Mouse (Mus musculus) embryonic facial prominence, embryonic 15.5 days (tissue): ENCODE results near the gene Rplp0. TPM values are rescaled to one million over a fixed set of nuclear protein-coding genes. Genes with fewer than 3 reads are reported as not detected.
A peak's percentile ranks its signal among the peaks of the same experiment; 100 is the strongest.
"Not testable (repeated sequence)": the region's sequence is repeated elsewhere in the genome, so short reads cannot be mapped to it uniquely, and the experiment has no call there.

Experiments
- ATAC-seq: fragments of 200-750 bp; cut with Nextera tagmentation; 2 replicates; pipeline ENCODE4 v1.8.0; 2017; ENCODE audit warnings: low read depth, moderate TSS enrichment; ENCODE audit not compliant: insufficient number of reproducible peaks, low FRiP score, low TSS enrichment
- H3K27ac ChIP-seq: fragments of 300-500 bp; sonication (generic); replicated peaks from 2 replicates; pipeline ENCODE4 v1.5.1; 2015; ENCODE audit warnings: mild to moderate bottlenecking, inconsistent platforms
- H3K27me3 ChIP-seq: fragments of 300-500 bp; sonication (generic); 2 replicates; pipeline ENCODE4 v1.6.1; 2015; ENCODE audit warnings: inconsistent platforms
- H3K36me3 ChIP-seq: fragments of 300-500 bp; sonication (generic); 2 replicates; pipeline ENCODE4 v1.6.1; 2015; ENCODE audit warnings: mild to moderate bottlenecking, inconsistent platforms
- H3K4me1 ChIP-seq: fragments of 300-500 bp; sonication (generic); 2 replicates; pipeline ENCODE4 v1.6.1; 2015; ENCODE audit warnings: inconsistent platforms
- H3K4me2 ChIP-seq: fragments of 300-500 bp; sonication (generic); replicated peaks from 2 replicates; pipeline ENCODE4 v1.6.1; 2015; ENCODE audit warnings: mild to moderate bottlenecking, inconsistent platforms
- H3K4me3 ChIP-seq: fragments of 300-500 bp; sonication (generic); replicated peaks from 2 replicates; pipeline ENCODE4 v1.5.1; 2015; ENCODE audit warnings: mild to moderate bottlenecking, inconsistent platforms
- H3K9ac ChIP-seq: fragments of 300-500 bp; sonication (generic); 2 replicates; pipeline ENCODE4 v1.6.1; 2015; ENCODE audit warnings: inconsistent platforms
- H3K9me3 ChIP-seq: fragments of 300-500 bp; sonication (generic); replicated peaks from 2 replicates; pipeline ENCODE4 v1.6.1; 2016; ENCODE audit warnings: inconsistent platforms
- WGBS: fragments of 180-500 bp; shearing (Covaris S2); methylation state at CpG from one replicate; pipeline ENCODE4 v1.1.7; 2015; 5-methylcytosine and 5-hydroxymethylcytosine counted together
- polyA plus RNA-seq: library from polyadenylated mRNA; unstranded; fragments of >200 nt; fragmentation: Nextera tagmentation; extraction: Ambion mirVana; gene quantifications from 2 replicates; pipeline ENCODE4 v1.2.1, GENCODE M21; 2015

The Rplp0 gene
- polyA plus RNA-seq, 1 experiment from 2014 or later: 1,780 TPM

DNA sequence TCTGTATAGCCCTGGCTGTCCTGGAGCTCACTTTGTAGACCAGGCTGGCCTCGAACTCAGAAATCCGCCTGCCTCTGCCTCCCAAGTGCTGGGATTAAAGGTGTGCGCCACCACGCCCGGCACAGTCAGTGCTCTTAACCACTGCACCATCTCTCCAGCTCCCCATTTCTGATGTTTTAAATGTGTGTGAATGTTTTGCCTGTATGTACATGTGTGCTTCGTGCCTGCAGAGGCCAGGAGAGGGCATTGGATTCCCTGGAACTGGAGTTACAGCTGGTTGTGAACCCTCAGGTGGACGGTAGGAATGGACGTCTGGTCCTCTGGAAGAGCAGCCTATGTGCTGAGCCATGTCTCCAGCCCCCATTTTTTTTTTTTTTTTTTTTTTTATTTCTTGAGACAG lies 41.1 kb upstream of the Rplp0 start:
- H3K36me3 ChIP-seq, H3K4me3 ChIP-seq, ATAC-seq, H3K9ac ChIP-seq, H3K4me2 ChIP-seq, H3K27ac ChIP-seq, H3K27me3 ChIP-seq, H3K9me3 ChIP-seq: not testable (repeated sequence)
- H3K4me1 ChIP-seq: peaks cover 66% of the 10 kb centered on the region
- WGBS: 95% methylated on average over 8 of the region's 8 CpGs

DNA sequence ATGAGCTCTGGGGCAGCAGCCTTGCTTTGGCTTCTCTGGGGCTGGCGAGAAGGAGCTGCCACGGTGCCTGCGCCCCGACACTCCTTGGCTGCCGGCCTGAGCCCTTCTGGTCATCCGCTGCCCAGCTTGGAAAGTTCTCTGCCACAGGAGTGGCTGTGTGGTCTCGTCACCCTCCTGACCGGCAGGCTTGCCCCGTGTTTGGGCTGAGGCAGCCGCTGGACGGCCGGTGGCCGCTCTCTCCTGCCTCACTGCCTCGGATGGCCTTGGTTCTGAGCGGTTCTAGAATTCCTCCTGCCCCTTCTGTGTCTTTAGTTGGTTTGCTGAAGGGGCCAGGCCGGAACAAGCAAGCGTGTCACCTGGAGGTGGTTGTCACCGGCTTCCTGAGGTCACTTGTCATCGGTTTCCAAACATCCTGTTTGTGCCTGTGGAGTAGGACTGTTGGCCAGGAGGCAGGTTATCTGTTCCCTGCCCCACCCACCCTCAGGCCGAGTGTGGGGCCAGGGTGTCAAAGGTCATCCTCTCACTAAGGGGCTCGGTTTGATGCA lies 38.9 kb upstream of the Rplp0 start:
- H3K4me1 ChIP-seq: peaks cover 65% of the 10 kb centered on the region

DNA sequence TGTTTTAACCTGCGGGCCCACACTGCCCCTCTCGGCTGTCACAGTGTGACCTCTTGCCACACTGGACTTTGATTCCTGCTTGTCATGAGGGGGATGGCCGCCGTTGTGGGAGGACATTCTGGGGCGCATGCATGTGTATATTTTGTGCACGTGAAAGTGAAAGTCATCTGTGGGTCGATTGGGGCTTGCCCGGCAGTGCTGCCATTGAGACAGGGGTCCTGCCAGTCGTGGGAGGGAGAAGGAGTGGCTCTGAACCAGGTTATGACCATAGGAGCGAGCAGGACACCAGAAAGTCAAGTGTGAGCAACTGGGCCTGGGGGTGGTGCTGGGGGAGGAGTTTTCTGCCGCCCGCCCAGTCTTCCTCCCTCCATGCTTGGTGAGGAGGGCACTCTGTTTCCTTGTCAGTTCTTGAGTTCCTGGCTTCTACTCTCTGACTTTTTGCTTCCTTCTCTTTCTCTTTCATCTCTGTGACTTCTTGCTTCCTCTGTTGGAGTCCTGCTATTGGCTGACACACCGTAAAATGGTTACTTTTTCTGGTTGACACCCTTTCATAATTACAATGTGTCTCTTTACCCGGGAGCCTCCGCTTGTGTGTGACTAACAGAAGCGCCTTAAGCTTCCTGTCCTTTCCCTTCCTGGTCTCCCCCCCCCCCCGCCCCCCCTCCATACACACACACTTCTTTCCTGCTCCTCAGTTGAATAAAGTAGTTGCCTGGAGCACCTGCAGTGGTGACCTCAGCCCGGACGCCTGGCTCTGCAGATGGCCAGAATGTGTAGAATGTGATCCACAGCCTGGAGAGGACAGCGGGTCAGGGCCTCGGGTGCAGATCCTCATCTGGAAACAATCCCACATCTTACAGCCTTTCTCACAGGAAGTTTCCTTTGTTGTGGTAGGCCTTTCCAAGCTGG lies 37.5 kb upstream of the Rplp0 start:
- Histone ChIP-seq H3K4me2 (0 out of 2 replicates have a peak overlapping the region, but pooled peaks have one; percentile 4), H3K4me1 (peaks cover 71% of the 10 kb centered on the region), H3K4me3 (no peak overlapping the region), H3K9ac (no peak overlapping the region), H3K9me3 (no peaks in the 10 kb centered on the region), H3K27ac (peak overlapping the region; percentile 76), H3K36me3 (no peaks in the 10 kb centered on the region), H3K27me3 (no peaks in the 10 kb centered on the region)
- 46% methylated on average over 21 of the region's 21 CpGs for WGBS
- ATAC-seq: no peak

More for the DNA sequence above, 38.9 kb upstream of the Rplp0 start:
- no peaks in the 10 kb centered on the region for H3K27me3 ChIP-seq
- H3K36me3 ChIP-seq: no peaks in the 10 kb centered on the region
- no peak overlapping the region for H3K4me3 ChIP-seq
- no peak overlapping the region for H3K4me2 ChIP-seq
- peak overlapping the region; percentile 25; the same call in 1 of the 2 replicates for H3K27ac ChIP-seq
- ATAC-seq: no peak
- H3K9me3 ChIP-seq: no peaks in the 10 kb centered on the region
- H3K9ac ChIP-seq: no peak overlapping the region
- WGBS: 51% methylated on average over 21 of the region's 21 CpGs

- no peaks in the 10 kb centered on the region for H3K9me3 ChIP-seq
- no peaks in the 10 kb centered on the region for H3K36me3 ChIP-seq
- H3K27me3 ChIP-seq: no peaks in the 10 kb centered on the region
- H3K4me3 ChIP-seq: no peak overlapping the region
- 67% methylated on average over 4 of the region's 4 CpGs for WGBS
- H3K4me1 ChIP-seq: peaks cover 68% of the 10 kb centered on the region
- ATAC-seq: no peak
- peak overlapping the region; percentile 76; the same call in 1 of the 2 replicates for H3K27ac ChIP-seq
- no peak overlapping the region for H3K9ac ChIP-seq
- H3K4me2 ChIP-seq: no peak overlapping the region
Observed at GRCm38 (mm10) chr5:115522531-115522930, 36.7 kb upstream of the Rplp0 start.

- 64% methylated on average over 15 of the region's 15 CpGs for WGBS
- no peak for ATAC-seq
- no peak overlapping the region for H3K4me2 ChIP-seq
- no peaks in the 10 kb centered on the region for H3K9me3 ChIP-seq
- H3K9ac ChIP-seq: no peak overlapping the region
- no peaks in the 10 kb centered on the region for H3K36me3 ChIP-seq
- H3K4me1 ChIP-seq: peaks cover 68% of the 10 kb centered on the region
- no peaks in the 10 kb centered on the region for H3K27me3 ChIP-seq
- H3K4me3 ChIP-seq: no peak overlapping the region
- peak overlapping the region; percentile 76; the same call in 1 of the 2 replicates for H3K27ac ChIP-seq
Observed at GRCm38 (mm10) chr5:115522981-115523499, 36.2 kb upstream of the Rplp0 start.

- no peak; the same call in 1 of the 2 replicates for ATAC-seq
- Histone ChIP-seq H3K36me3 (no peaks in the 10 kb centered on the region), H3K27me3 (no peaks in the 10 kb centered on the region), H3K4me3 (no peak overlapping the region), H3K27ac (peak overlapping the region; percentile 73), H3K9ac (no peak overlapping the region), H3K9me3 (no peaks in the 10 kb centered on the region), H3K4me2 (peak overlapping the region; percentile 34), H3K4me1 (peaks cover 75% of the 10 kb centered on the region)
- 7% methylated on average over 15 of the region's 15 CpGs for WGBS
Observed at GRCm38 (mm10) chr5:115523971-115524370, 35.3 kb upstream of the Rplp0 start.

DNA sequence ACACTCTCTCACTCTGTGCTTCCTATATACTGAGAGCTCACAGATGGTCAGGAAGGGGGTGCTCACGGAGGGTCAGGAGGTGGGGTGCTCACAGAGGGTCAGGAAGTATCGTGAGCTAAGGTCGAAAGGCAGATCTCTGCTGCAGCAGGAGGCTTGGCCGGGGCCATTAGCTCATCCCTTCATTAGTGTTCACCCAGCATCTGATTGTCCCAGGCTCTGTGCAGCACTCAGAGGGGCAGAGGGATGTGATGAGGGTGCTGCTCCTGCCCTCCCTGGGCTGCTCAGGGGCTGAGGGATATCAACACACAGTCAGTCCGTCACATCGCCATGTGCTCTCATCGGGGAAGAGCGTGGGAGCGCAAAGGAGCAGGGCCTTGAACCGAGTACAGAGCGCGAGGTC lies 34.8 kb upstream of the Rplp0 start:
- peaks cover 80% of the 10 kb centered on the region for H3K4me1 ChIP-seq
- WGBS: 47% methylated on average over 12 of the region's 12 CpGs
- peak overlapping the region; percentile 73 for H3K27ac ChIP-seq
- H3K4me2 ChIP-seq: peak overlapping the region; percentile 34; the same call in 1 of the 2 replicates
- no peaks in the 10 kb centered on the region for H3K9me3 ChIP-seq
- H3K4me3 ChIP-seq: no peak overlapping the region
- H3K27me3 ChIP-seq: no peaks in the 10 kb centered on the region
- H3K9ac ChIP-seq: no peak overlapping the region
- H3K36me3 ChIP-seq: no peaks in the 10 kb centered on the region
- no peak for ATAC-seq

DNA sequence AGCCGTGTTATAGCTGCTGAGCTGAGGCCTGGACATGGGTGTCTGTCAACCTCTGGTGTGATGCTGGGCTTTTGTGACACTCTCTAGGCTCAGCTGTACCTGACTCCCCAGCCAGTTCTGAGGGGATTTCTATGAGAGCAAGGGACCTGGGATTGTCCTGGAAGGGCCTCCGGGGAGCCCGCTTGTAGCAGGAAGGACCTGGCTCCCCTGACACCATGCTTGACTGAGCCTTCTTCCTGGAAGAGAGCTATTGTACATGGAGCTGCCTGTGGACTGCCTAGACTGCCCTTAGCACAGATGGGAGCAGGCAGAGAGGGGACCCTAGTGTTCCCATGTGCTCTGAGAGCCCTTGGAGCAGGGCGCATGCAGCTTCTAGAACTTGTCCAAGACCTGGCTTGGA lies 33.9 kb upstream of the Rplp0 start:
- WGBS: 88% methylated on average over 4 of the region's 4 CpGs
- Histone ChIP-seq H3K4me2 (no peak overlapping the region), H3K4me1 (peaks cover 84% of the 10 kb centered on the region), H3K9me3 (no peaks in the 10 kb centered on the region), H3K4me3 (no peak overlapping the region), H3K36me3 (no peaks in the 10 kb centered on the region), H3K9ac (no peak overlapping the region), H3K27ac (0 out of 2 replicates have a peak overlapping the region, but pooled peaks have one; percentile 0), H3K27me3 (no peaks in the 10 kb centered on the region)
- no peak for ATAC-seq

DNA sequence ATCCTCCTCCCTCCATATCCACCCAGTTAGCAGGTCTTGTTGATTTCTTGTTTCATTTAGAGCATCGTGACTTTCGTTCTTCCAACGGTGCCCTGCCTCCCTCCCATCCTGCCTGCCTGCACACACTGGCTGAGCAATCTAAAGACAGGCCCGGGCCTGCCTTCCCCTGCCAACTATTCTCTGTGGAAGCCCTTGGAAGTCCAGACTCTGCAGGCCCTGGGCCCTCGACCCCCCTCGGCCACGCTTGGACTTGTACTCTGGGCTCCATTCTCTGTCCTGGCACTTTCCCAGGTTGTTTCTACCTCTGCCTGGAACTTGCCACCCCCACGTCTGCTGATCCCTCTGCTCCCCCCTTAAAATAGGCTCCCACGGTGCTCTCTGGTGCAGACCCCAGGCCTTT lies 33.3 kb upstream of the Rplp0 start:
- Histone ChIP-seq H3K36me3 (no peaks in the 10 kb centered on the region), H3K4me1 (peaks cover 84% of the 10 kb centered on the region), H3K9ac (no peak overlapping the region), H3K9me3 (no peaks in the 10 kb centered on the region), H3K27me3 (no peaks in the 10 kb centered on the region), H3K4me2 (no peak overlapping the region), H3K4me3 (no peak overlapping the region), H3K27ac (0 out of 2 replicates have a peak overlapping the region, but pooled peaks have one; percentile 0)
- WGBS: 52% methylated on average over 9 of the region's 9 CpGs
- ATAC-seq: no peak

DNA sequence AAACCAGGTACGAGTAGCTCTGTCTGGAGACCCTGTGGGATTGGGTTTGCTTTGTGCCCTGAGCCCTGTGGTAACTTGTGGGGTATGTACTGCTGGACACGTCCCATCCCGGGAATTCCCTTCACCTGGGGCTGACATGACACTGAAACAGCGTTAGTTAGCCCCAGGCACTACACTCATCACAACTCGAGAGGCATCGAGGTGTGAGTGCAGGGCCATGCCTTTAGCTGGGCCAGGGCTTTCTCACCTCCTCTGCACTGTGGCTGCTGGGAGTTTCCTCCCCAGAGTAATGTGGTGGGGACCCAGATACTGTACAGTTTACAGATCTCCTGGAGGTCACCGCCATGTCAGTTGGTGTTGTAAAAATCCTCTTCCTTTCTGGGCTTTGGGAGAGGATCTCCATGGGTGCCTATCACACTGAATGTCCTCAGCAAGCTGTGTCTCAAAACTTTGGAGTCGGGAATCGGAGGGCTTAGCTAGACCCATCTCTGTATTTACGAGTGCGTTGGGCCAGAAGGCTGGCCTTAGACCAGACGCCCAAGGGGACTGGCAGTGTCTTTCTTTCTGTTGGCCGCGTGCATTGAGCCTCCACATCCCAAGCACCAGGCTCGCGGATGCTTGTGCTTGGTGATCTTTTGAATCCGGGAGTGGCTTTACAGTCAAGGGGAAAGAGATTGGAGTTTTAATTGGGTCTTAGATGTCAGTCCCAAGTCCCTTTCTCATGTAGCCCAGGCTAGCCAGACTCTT lies 32.6 kb upstream of the Rplp0 start:
- Histone ChIP-seq H3K4me2 (no peak overlapping the region), H3K36me3 (no peaks in the 10 kb centered on the region), H3K9ac (no peak overlapping the region), H3K4me3 (no peak overlapping the region), H3K27me3 (no peaks in the 10 kb centered on the region), H3K4me1 (peaks cover 86% of the 10 kb centered on the region), H3K27ac (peak overlapping the region; percentile 0; the same call in 1 of the 2 replicates), H3K9me3 (no peaks in the 10 kb centered on the region)
- WGBS: 81% methylated on average over 17 of the region's 17 CpGs
- ATAC-seq: no peak

- Histone ChIP-seq H3K4me3 (no peak overlapping the region), H3K4me1 (peaks cover 85% of the 10 kb centered on the region), H3K27me3 (no peaks in the 10 kb centered on the region), H3K9ac (no peak overlapping the region), H3K36me3 (no peaks in the 10 kb centered on the region), H3K9me3 (no peaks in the 10 kb centered on the region), H3K27ac (no peak overlapping the region), H3K4me2 (no peak overlapping the region)
- no peak for ATAC-seq
- WGBS: 78% methylated on average over 5 of the region's 5 CpGs
Observed at GRCm38 (mm10) chr5:115528128-115528527, 31.1 kb upstream of the Rplp0 start.
